Mouse (Mus musculus): ENCODE results near the gene Cnn3.

Gene Cnn3

GRCm38 (mm10) chr3:121418850-121419435 lies 7.4 kb upstream of the Cnn3 start:
- DNase-seq (ENCODE audit: low read depth) = no peak

GRCm38 (mm10) chr3:121422405-121422804 lies 3.9 kb upstream of the Cnn3 start:
- DNase-seq (ENCODE audit: low read depth) = no peak

- peak; percentile 84 for DNase-seq (ENCODE audit: low read depth)
Observed at GRCm38 (mm10) chr3:121426621-121427519, 573 bp downstream of the Cnn3 start.

- DNase-seq (ENCODE audit: low read depth) = no peak
Observed at GRCm38 (mm10) chr3:121427520-121427908, 1.2 kb downstream of the Cnn3 start.

GRCm38 (mm10) chr3:121428230-121428629 lies 1.9 kb downstream of the Cnn3 start:
- DNase-seq (ENCODE audit: low read depth) = no peak

- no peak for DNase-seq (ENCODE audit: low read depth)
Observed at GRCm38 (mm10) chr3:121428696-121429259, 2.5 kb downstream of the Cnn3 start.

- DNase-seq (ENCODE audit: low read depth) = no peak
Observed at GRCm38 (mm10) chr3:121429469-121429868, 3.2 kb downstream of the Cnn3 start.

- DNase-seq (ENCODE audit: low read depth) = no peak
Observed at GRCm38 (mm10) chr3:121430289-121430936, 4.1 kb downstream of the Cnn3 start.

- no peak for DNase-seq (ENCODE audit: low read depth)
Observed at GRCm38 (mm10) chr3:121433359-121433758, 7.1 kb downstream of the Cnn3 start.

- no peak for DNase-seq (ENCODE audit: low read depth)
Observed at GRCm38 (mm10) chr3:121433968-121434533, 7.8 kb downstream of the Cnn3 start.

GRCm38 (mm10) chr3:121435296-121435695 lies 9.0 kb downstream of the Cnn3 start:
- no peak for DNase-seq (ENCODE audit: low read depth)

GRCm38 (mm10) chr3:121437070-121437469 lies 10.8 kb downstream of the Cnn3 start:
- DNase-seq (ENCODE audit: low read depth) = no peak

- no peak for DNase-seq (ENCODE audit: low read depth)
Observed at GRCm38 (mm10) chr3:121437996-121438395, 11.7 kb downstream of the Cnn3 start.

GRCm38 (mm10) chr3:121439623-121440161 lies 13.4 kb downstream of the Cnn3 start:
- DNase-seq (ENCODE audit: low read depth) = no peak

- no peak for DNase-seq (ENCODE audit: low read depth)
Observed at GRCm38 (mm10) chr3:121441504-121441903, 15.2 kb downstream of the Cnn3 start.

- DNase-seq (ENCODE audit: low read depth) = peak; percentile 37
Observed at GRCm38 (mm10) chr3:121442288-121442687, 16.0 kb downstream of the Cnn3 start.

GRCm38 (mm10) chr3:121443861-121444271 lies 17.6 kb downstream of the Cnn3 start:
- DNase-seq (ENCODE audit: low read depth) = peak; percentile 41

- DNase-seq (ENCODE audit: low read depth) = no peak
Observed at GRCm38 (mm10) chr3:121444414-121444813, 18.1 kb downstream of the Cnn3 start.

- no peak for DNase-seq (ENCODE audit: low read depth)
Observed at GRCm38 (mm10) chr3:121446454-121446853, 20.2 kb downstream of the Cnn3 start.

- DNase-seq (ENCODE audit: low read depth) = no peak
Observed at GRCm38 (mm10) chr3:121448029-121448468, 21.8 kb downstream of the Cnn3 start.

GRCm38 (mm10) chr3:121448606-121449005 lies 22.3 kb downstream of the Cnn3 start:
- no peak for DNase-seq (ENCODE audit: low read depth)

GRCm38 (mm10) chr3:121449527-121449926 lies 23.2 kb downstream of the Cnn3 start:
- no peak for DNase-seq (ENCODE audit: low read depth)

All from naive thymus-derived CD4-positive, alpha-beta T cell, adult 2 months (primary cell).